ENCODE assay signal across 8 mouse cellular contexts in genomic region chr12:80642725-80643692, GRCm38 (mm10). TPM values are rescaled to one million over a fixed set of nuclear protein-coding genes. Genes with fewer than 3 reads are reported as not detected.
DNase-seq lines count a peak whose midpoint lies in the region; ATAC-seq lines count a peak whose summit lies in the region.

No protein-coding gene starts in this region.

- peak overlapping the region; percentile 88 for H3K4me2 ChIP-seq in hindbrain, embryonic 16.5 days (ENCODE audit: low read length)

- 2% methylated on average over 48 of the region's 48 CpGs for whole genome bisulfite sequencing in hindbrain, embryonic 16.5 days

- H3K9me3 ChIP-seq in hindbrain, embryonic 16.5 days (ENCODE audit: control insufficient read depth, low read length): no peaks in the 10 kb centered on the region

- no peaks in the 10 kb centered on the region for H3K27me3 ChIP-seq in hindbrain, embryonic 16.5 days (replicated peaks; ENCODE audit: control insufficient read depth, insufficient read depth, low read length)

- H3K4me3 ChIP-seq in hindbrain, embryonic 16.5 days (ENCODE audit: low read length): peak overlapping the region; percentile 69

- peak overlapping the region; percentile 87 for H3K27ac ChIP-seq in hindbrain, embryonic 16.5 days (ENCODE audit: low read depth, low read length)

- H3K4me1 ChIP-seq in hindbrain, embryonic 16.5 days (ENCODE audit: control insufficient read depth, insufficient read depth, low read depth, low read length): peaks cover 41% of the 10 kb centered on the region

- DNase-seq in right cerebral cortex, adult 18-20 months: peak; percentile 11
- DNase-seq in right cerebral cortex, postnatal 25 days: no peak
- peak; percentile 66 to 76 for DNase-seq in cerebellum, postnatal 10 days
- peak; percentile 28 to 31 for DNase-seq in frontal cortex, postnatal 10 days (ENCODE audit: low spot score in 2 of 2)
- peak; percentile 52 for DNase-seq in left cerebral cortex, postnatal 4 days
- DNase-seq in mesoderm, embryonic 11.5 days (ENCODE audit: low read depth, low spot score): peak; percentile 73
- DNase-seq in spleen, postnatal 14 days (ENCODE audit: low spot score in 2 of 2): peak; percentile 59 to 72

- peak overlapping the region; percentile 90 for H3K9ac ChIP-seq in hindbrain, embryonic 16.5 days (ENCODE audit: low read depth, low read length)

- intact Hi-C loops in left cerebral cortex, postnatal 4 days (cut with DNase I): no loop called here

- peak; percentile 75 for ATAC-seq in hindbrain, embryonic 16.5 days

- peaks cover 9% of the 10 kb centered on the region for H3K36me3 ChIP-seq in hindbrain, embryonic 16.5 days (ENCODE audit: control insufficient read depth, insufficient read depth, low read length)

RNA-seq across cellular contexts. Expression of gene Slc39a9, which starts 0.7 kb away (rescaled TPM):
- polyA plus RNA-seq in hindbrain, embryonic 16.5 days (2015; fragmentation: Nextera tagmentation; extraction: Ambion mirVana): 23.8 and 26.7 TPM in 2 replicates
- total RNA-seq in left cerebral cortex, postnatal 4 days (2021): 10 to 100 TPM; 39.2 to 43.1 TPM

RNA-seq across cellular contexts. Expression of gene Erh, which starts 1.1 kb away (rescaled TPM):
- polyA plus RNA-seq in hindbrain, embryonic 16.5 days (2015; fragmentation: Nextera tagmentation; extraction: Ambion mirVana): 251 and 253 TPM in 2 replicates
- total RNA-seq in left cerebral cortex, postnatal 4 days (2021): 10 to 100 TPM; 87.2 to 99.7 TPM

RNA-seq across cellular contexts. Expression of gene Plekhd1, which starts 49.4 kb away (rescaled TPM):
- 6.8 and 7.0 TPM in 2 replicates for polyA plus RNA-seq in hindbrain, embryonic 16.5 days (2015; fragmentation: Nextera tagmentation; extraction: Ambion mirVana)
- total RNA-seq in left cerebral cortex, postnatal 4 days (2021): 1 to 10 TPM; 1.4 to 1.6 TPM
